Mouse (Mus musculus) MEL (cell line): ENCODE measurements at regions not wholly inside any gene's neighbourhood (a gene's known extent, or its start where the extent isn't known, plus 50 kb on each side); places are given as distances from the start of the nearest gene placed in this dataset.

ENCODE experiments used
- DNase-seq: peaks from one replicate; pipeline ENCODE4 v3.0.0; 2011; ENCODE audit warnings: low read depth, low spot score
- H3K27ac ChIP-seq: 2 replicates; pipeline ENCODE4 v1.5.1; 2012; ENCODE audit warnings: low read depth, mild to moderate bottlenecking, control low read depth, low read length, moderate library complexity; ENCODE audit not compliant: control insufficient read depth
- H3K27me3 ChIP-seq, 2 experiments: fragments of 150-350 bp in 1 of 2; sonication (generic) in 1 of 2; 2 replicates each; pipeline ENCODE4 v1.6.1; 2012; ENCODE audit warnings: low read length in 2 of 2, mild to moderate bottlenecking in 2 of 2, improper control_type of control experiment in 1 of 2, moderate library complexity in 1 of 2; ENCODE audit not compliant: insufficient read depth in 2 of 2, control insufficient read depth in 1 of 2
- H3K36me3 ChIP-seq, 2 experiments: 2 replicates each; pipeline ENCODE4 v1.6.1; 2012 to 2014; ENCODE audit warnings: low read length in 2 of 2, improper control_type of control experiment in 1 of 2, inconsistent platforms in 1 of 2, mild to moderate bottlenecking in 1 of 2; ENCODE audit not compliant: insufficient read depth in 2 of 2, control insufficient read depth in 1 of 2
- H3K4me1 ChIP-seq, 2 experiments: fragments of 150-350 bp in 1 of 2; sonication (generic) in 1 of 2; 2 replicates each; pipeline ENCODE4 v1.6.1; 2012; ENCODE audit warnings: low read length in 2 of 2, improper control_type of control experiment in 1 of 2, mild to moderate bottlenecking in 1 of 2; ENCODE audit not compliant: insufficient read depth in 2 of 2, control insufficient read depth in 1 of 2
- H3K4me3 ChIP-seq, 2 experiments: fragments of 150-350 bp in 1 of 2; sonication (generic) in 1 of 2; 2 replicates each; pipeline ENCODE4 v1.5.1; 2012; ENCODE audit warnings: low read depth in 2 of 2, low read length in 2 of 2, mild to moderate bottlenecking in 2 of 2, moderate library complexity in 2 of 2, control low read depth in 1 of 2, improper control_type of control experiment in 1 of 2; ENCODE audit not compliant: control insufficient read depth in 1 of 2, insufficient read depth in 1 of 2
- H3K79me2 ChIP-seq: 2 replicates; pipeline ENCODE4 v1.6.1; 2012; ENCODE audit warnings: mild to moderate bottlenecking, low read length, moderate library complexity; ENCODE audit not compliant: control insufficient read depth, poor library complexity, insufficient read depth
- H3K9ac ChIP-seq: 2 replicates; pipeline ENCODE4 v1.6.1; 2012; ENCODE audit warnings: low read depth, mild to moderate bottlenecking, control low read depth, low read length, moderate library complexity; ENCODE audit not compliant: control insufficient read depth, poor library complexity, severe bottlenecking
- H3K9me3 ChIP-seq: fragments of 150-350 bp; sonication (generic); replicated peaks from 2 replicates; pipeline ENCODE4 v1.6.1; 2012; ENCODE audit warnings: mild to moderate bottlenecking, low read length, improper control_type of control experiment, moderate library complexity; ENCODE audit not compliant: insufficient read depth
- CHD2 ChIP-seq: IDR thresholded peaks from 2 replicates; pipeline ENCODE4 v1.6.1; 2011; ENCODE audit warnings: low read length, improper control_type of control experiment
- ELF1 ChIP-seq: IDR thresholded peaks from 2 replicates; pipeline ENCODE4 v1.6.1; 2014; ENCODE audit warnings: low read depth, mild to moderate bottlenecking, inconsistent platforms, low read length, improper control_type of control experiment, moderate library complexity
- EP300 ChIP-seq, 2 experiments: IDR thresholded peaks; 2 replicates each; pipeline ENCODE4 v1.6.1; 2011; ENCODE audit warnings: improper control_type of control experiment in 2 of 2, low read length in 2 of 2, low read depth in 1 of 2, mild to moderate bottlenecking in 1 of 2
- GABPA ChIP-seq: IDR thresholded peaks from 2 replicates; pipeline ENCODE4 v1.6.1; 2012; ENCODE audit warnings: low read depth, mild to moderate bottlenecking, inconsistent platforms, low read length, improper control_type of control experiment, moderate library complexity
- GATA1 ChIP-seq: IDR thresholded peaks from 2 replicates; pipeline ENCODE4 v1.6.1; 2011; ENCODE audit warnings: low read depth, low read length, improper control_type of control experiment
- HCFC1 ChIP-seq: IDR thresholded peaks from 2 replicates; pipeline ENCODE4 v1.6.1; 2012; ENCODE audit warnings: low read depth, mild to moderate bottlenecking, inconsistent platforms, low read length, improper control_type of control experiment, moderate library complexity
- JUND ChIP-seq: IDR thresholded peaks from 2 replicates; pipeline ENCODE4 v1.6.1; 2011; ENCODE audit warnings: low read depth, mild to moderate bottlenecking, improper control_type of control experiment, low read length
- MAFK ChIP-seq: IDR thresholded peaks from 2 replicates; pipeline ENCODE4 v1.6.1; 2011; ENCODE audit warnings: low read depth, mild to moderate bottlenecking, low read length, improper control_type of control experiment, borderline replicate concordance
- MAX ChIP-seq: IDR thresholded peaks from 2 replicates; pipeline ENCODE4 v1.6.1; 2011; ENCODE audit warnings: low read length, improper control_type of control experiment
- MEF2A ChIP-seq: IDR thresholded peaks from 2 replicates; pipeline ENCODE4 v1.6.1; 2014; ENCODE audit warnings: low read depth, mild to moderate bottlenecking, inconsistent platforms, low read length, improper control_type of control experiment; ENCODE audit not compliant: poor library complexity, insufficient replicate concordance, severe bottlenecking; ENCODE audit errors: extremely low read depth
- MYB ChIP-seq: IDR thresholded peaks from 2 replicates; pipeline ENCODE4 v1.6.1; 2011; ENCODE audit warnings: mild to moderate bottlenecking, low read depth, low read length, improper control_type of control experiment
- MYC ChIP-seq: IDR thresholded peaks from 2 replicates; pipeline ENCODE4 v1.6.1; 2011; ENCODE audit warnings: low read depth, mild to moderate bottlenecking, low read length, improper control_type of control experiment, moderate library complexity
- NELFE ChIP-seq: IDR thresholded peaks from 2 replicates; pipeline ENCODE4 v1.6.1; 2011; ENCODE audit warnings: low read depth, low read length, improper control_type of control experiment
- POLR2A ChIP-seq, 2 experiments: IDR thresholded peaks; 2 replicates each; pipeline ENCODE4 v1.6.1; 2011 to 2012; ENCODE audit warnings: low read length in 2 of 2, mild to moderate bottlenecking in 2 of 2, control low read depth in 1 of 2, improper control_type of control experiment in 1 of 2, low read depth in 1 of 2, moderate library complexity in 1 of 2; ENCODE audit not compliant: control insufficient read depth in 1 of 2, insufficient read depth in 1 of 2, poor library complexity in 1 of 2
- RAD21 ChIP-seq: IDR thresholded peaks from 2 replicates; pipeline ENCODE4 v1.6.1; 2011; ENCODE audit warnings: mild to moderate bottlenecking, low read depth, low read length, improper control_type of control experiment
- SIN3A ChIP-seq: IDR thresholded peaks from 2 replicates; pipeline ENCODE4 v1.6.1; 2012; ENCODE audit warnings: low read length, improper control_type of control experiment, inconsistent platforms
- SMC3 ChIP-seq: IDR thresholded peaks from 2 replicates; pipeline ENCODE4 v1.6.1; 2011; ENCODE audit warnings: low read depth, low read length, improper control_type of control experiment
- TAL1 ChIP-seq: IDR thresholded peaks from 2 replicates; pipeline ENCODE4 v1.6.1; 2012; ENCODE audit warnings: mild to moderate bottlenecking, inconsistent platforms, low read length, moderate library complexity, mixed read lengths
- TBP ChIP-seq: IDR thresholded peaks from 2 replicates; pipeline ENCODE4 v1.8.0; 2011; ENCODE audit warnings: low read depth, low read length, improper control_type of control experiment
- TCF12 ChIP-seq: IDR thresholded peaks from 2 replicates; pipeline ENCODE4 v1.6.1; 2014; ENCODE audit warnings: low read depth, mild to moderate bottlenecking, inconsistent platforms, low read length, improper control_type of control experiment, moderate library complexity
- UBTF ChIP-seq: IDR thresholded peaks from 2 replicates; pipeline ENCODE4 v1.6.1; 2012; ENCODE audit warnings: low read depth, mild to moderate bottlenecking, inconsistent platforms, low read length, improper control_type of control experiment, moderate library complexity, borderline replicate concordance; ENCODE audit not compliant: insufficient read depth
- USF1 ChIP-seq: IDR thresholded peaks from 2 replicates; pipeline ENCODE4 v1.6.1; 2014; ENCODE audit warnings: low read depth, mild to moderate bottlenecking, inconsistent platforms, low read length, improper control_type of control experiment, moderate library complexity
- USF2 ChIP-seq, 2 experiments: IDR thresholded peaks; 2 replicates each; pipeline ENCODE4 v1.6.1; 2011 to 2012; ENCODE audit warnings: improper control_type of control experiment in 2 of 2, low read length in 2 of 2, borderline replicate concordance in 1 of 2, inconsistent platforms in 1 of 2, low read depth in 1 of 2, mild to moderate bottlenecking in 1 of 2; ENCODE audit not compliant: insufficient read depth in 1 of 2
- ZKSCAN1 ChIP-seq: IDR thresholded peaks from 2 replicates; pipeline ENCODE4 v1.6.1; 2012; ENCODE audit warnings: low read depth, mild to moderate bottlenecking, inconsistent platforms, low read length, improper control_type of control experiment, moderate library complexity
- ZNF384 ChIP-seq: IDR thresholded peaks from 2 replicates; pipeline ENCODE4 v1.6.1; 2012; ENCODE audit warnings: low read depth, mild to moderate bottlenecking, inconsistent platforms, low read length, improper control_type of control experiment

DNA sequence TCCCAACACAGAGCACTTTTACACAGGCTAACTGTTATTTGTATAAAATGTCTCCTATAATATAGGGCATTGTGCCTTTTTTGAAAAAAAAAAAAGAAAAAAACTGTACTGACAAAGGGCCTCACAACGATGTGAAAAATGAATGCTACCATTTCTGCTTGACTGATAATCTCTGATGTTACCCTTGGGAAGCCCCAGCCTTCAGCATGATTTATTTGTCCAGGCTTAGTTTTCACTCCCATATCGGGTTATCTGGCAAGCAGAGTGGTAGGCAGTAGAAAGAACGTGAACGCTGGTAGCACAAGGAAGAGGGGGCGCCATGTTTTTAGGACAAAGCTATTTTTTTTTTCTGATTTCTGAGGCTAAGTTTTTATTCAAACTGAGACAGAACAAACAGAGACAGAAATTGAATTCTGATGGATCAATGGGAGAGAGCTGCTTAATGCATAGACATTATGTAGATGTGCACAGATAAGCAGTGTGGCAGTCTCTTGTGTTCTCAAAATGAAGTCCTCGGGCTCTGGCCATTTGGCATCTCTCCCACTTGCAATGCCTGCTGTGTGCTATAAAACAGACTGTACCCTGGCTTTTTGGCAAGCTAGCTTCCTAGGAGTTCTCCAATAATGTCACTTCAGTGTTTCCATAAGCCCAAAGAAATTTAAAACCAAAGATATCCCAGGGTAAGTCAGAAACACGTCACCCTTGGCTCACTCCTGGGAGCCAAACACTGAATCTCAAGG, 139.3 kb downstream of the Gm19410 start:
- TF ChIP-seq MAX (no peak), SIN3A (no peak), UBTF (no peak), POLR2A (IDR thresholded peaks at IDR 0.05; ENCODE audit: control insufficient read depth in 1 of 2, insufficient read depth in 1 of 2, low read depth in 1 of 2, low read length in 2 of 2, poor library complexity in 1 of 2) (no peak), JUND (no peak), NELFE (no peak), ZKSCAN1 (no peak), MYB (no peak), MEF2A (no peak), GABPA (no peak), MAFK (no peak), ZNF384 (no peak), SMC3 (no peak), TCF12 (no peak), RAD21 (no peak)
- Histone ChIP-seq H3K79me2 (no peaks in the 10 kb centered on the region), H3K9ac (no peak overlapping the region), H3K9me3 (no peaks in the 10 kb centered on the region), H3K27ac (no peak overlapping the region), H3K36me3 (no peaks in the 10 kb centered on the region), H3K4me1 (no peaks in the 10 kb centered on the region), H3K4me3 (no peak overlapping the region), H3K27me3 (no peaks in the 10 kb centered on the region)
- no peak for DNase-seq

DNA sequence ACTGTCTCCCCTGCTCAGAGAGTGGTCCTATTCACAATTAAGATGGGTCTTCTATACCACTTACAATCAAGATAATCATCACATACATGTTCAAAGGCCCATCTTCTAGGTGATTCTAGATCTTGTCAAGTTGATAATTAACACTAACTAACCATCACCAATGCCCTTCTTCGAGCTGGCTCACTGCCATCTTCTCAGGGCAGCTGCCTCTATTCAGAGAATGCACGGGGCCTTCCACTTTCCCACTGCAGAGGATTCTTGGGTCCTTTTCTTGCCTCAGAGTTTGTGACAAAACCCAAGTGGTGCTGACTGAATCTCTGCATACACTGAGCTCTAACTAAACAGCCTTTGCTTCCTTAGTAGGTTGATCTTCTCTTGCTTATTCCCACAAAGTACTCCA, 142.4 kb downstream of the Gm19410 start:
- DNase-seq: no peak
- Histone ChIP-seq H3K4me1 (no peaks in the 10 kb centered on the region), H3K79me2 (no peaks in the 10 kb centered on the region), H3K9me3 (no peaks in the 10 kb centered on the region), H3K27ac (no peak overlapping the region), H3K27me3 (no peaks in the 10 kb centered on the region), H3K9ac (no peak overlapping the region), H3K36me3 (no peaks in the 10 kb centered on the region), H3K4me3 (no peak overlapping the region)
- TF ChIP-seq EP300 (IDR thresholded peaks at IDR 0.05; ENCODE audit: low read depth in 1 of 2, low read length in 2 of 2): no peak
- no peak for TF ChIP-seq ELF1
- no peak for TF ChIP-seq HCFC1
- TF ChIP-seq CHD2: no peak
- TF ChIP-seq GATA1: no peak
- no peak for TF ChIP-seq POLR2A (IDR thresholded peaks at IDR 0.05; ENCODE audit: control insufficient read depth in 1 of 2, insufficient read depth in 1 of 2, low read depth in 1 of 2, low read length in 2 of 2, poor library complexity in 1 of 2)
- TF ChIP-seq TAL1: no peak
- TF ChIP-seq USF1: no peak
- no peak for TF ChIP-seq USF2 (IDR thresholded peaks at IDR 0.05; ENCODE audit: borderline replicate concordance in 1 of 2, insufficient read depth in 1 of 2, low read depth in 1 of 2, low read length in 2 of 2)
- TF ChIP-seq MYC: no peak
- TF ChIP-seq TBP: no peak
